Mouse (Mus musculus) megakaryocyte, adult 5-6 weeks (primary cell): ENCODE data around the gene Pbx3. TPM values are rescaled to one million over a fixed set of nuclear protein-coding genes. Genes with fewer than 3 reads are reported as not detected.

Experiments used
- ATAC-seq: 2 replicates; pipeline ENCODE4 v1.8.0; 2016; ENCODE audit warnings: mild to moderate bottlenecking, inconsistent platforms; ENCODE audit not compliant: poor library complexity, severe bottlenecking
- total RNA-seq, 2 experiments: library from RNA; stranded (forward) in 1 of 2; stranded (reverse) in 1 of 2; fragments of 153-499, 151-499 nt in 1 of 2; fragments of 221-1000, 200-1000 nt in 1 of 2; gene quantifications; 2 replicates each; pipeline versions ENCODE4 v1.2.3 to v1.2.4; 2015 to 2017

Pbx3 gene
- total RNA-seq (2015) (19.8 and 21.7 TPM in 2 replicates), total RNA-seq (2017) (11.9 and 12.2 TPM in 2 replicates)

- peak; percentile 94 for ATAC-seq
Measured at GRCm38 (mm10) chr2:34372305-34373301, at the start of gene Pbx3. Gene Pbx3, minus strand, starts transcription at chr2:34373142.

GRCm38 (mm10) chr2:34420256-34420655 lies 47.3 kb upstream of the Pbx3 start:
- ATAC-seq = no peak

GRCm38 (mm10) chr2:34409741-34410340 lies 36.9 kb upstream of the Pbx3 start:
- no peak for ATAC-seq

GRCm38 (mm10) chr2:34408341-34408740 lies 35.4 kb upstream of the Pbx3 start:
- no peak for ATAC-seq

GRCm38 (mm10) chr2:34407596-34407995 lies 34.7 kb upstream of the Pbx3 start:
- no peak for ATAC-seq

- ATAC-seq = peak; percentile 100
Measured at GRCm38 (mm10) chr2:34406601-34407464, 33.9 kb upstream of the Pbx3 start, which contains the start of gene Mapkap1. Gene Mapkap1, plus strand, starts transcription at chr2:34406771.

GRCm38 (mm10) chr2:34399535-34399934 lies 26.6 kb upstream of the Pbx3 start:
- no peak for ATAC-seq

- ATAC-seq = no peak
Measured at GRCm38 (mm10) chr2:34378930-34379329, 6.0 kb upstream of the Pbx3 start.

- ATAC-seq = no peak
Measured at GRCm38 (mm10) chr2:34374349-34374748, 1.4 kb upstream of the Pbx3 start.

- ATAC-seq = no peak
Measured at GRCm38 (mm10) chr2:34373886-34374285, 944 bp upstream of the Pbx3 start.

- peak; percentile 45 for ATAC-seq
Measured at GRCm38 (mm10) chr2:34371441-34372304, 1.3 kb downstream of the Pbx3 start.

GRCm38 (mm10) chr2:34370725-34371440 lies 2.1 kb downstream of the Pbx3 start:
- no peak for ATAC-seq

GRCm38 (mm10) chr2:34370349-34370724 lies 2.6 kb downstream of the Pbx3 start:
- no peak for ATAC-seq

GRCm38 (mm10) chr2:34368396-34368795 lies 4.5 kb downstream of the Pbx3 start:
- no peak for ATAC-seq

GRCm38 (mm10) chr2:34367024-34367423 lies 5.9 kb downstream of the Pbx3 start:
- ATAC-seq = no peak

- no peak for ATAC-seq
Measured at GRCm38 (mm10) chr2:34363678-34364077, 9.3 kb downstream of the Pbx3 start.

GRCm38 (mm10) chr2:34355801-34356211 lies 17.1 kb downstream of the Pbx3 start:
- ATAC-seq = no peak

- ATAC-seq = no peak
Measured at GRCm38 (mm10) chr2:34352006-34352405, 20.9 kb downstream of the Pbx3 start.

- no peak for ATAC-seq
Measured at GRCm38 (mm10) chr2:34347096-34347495, 25.8 kb downstream of the Pbx3 start.
